Mouse (Mus musculus) monocyte, adult 2 months (primary cell): ENCODE results near the gene Ghr.

Source experiments
- DNase-seq, 2 experiments: peaks; one replicate each; pipeline ENCODE4 v3.0.0; 2022; ENCODE audit warnings: low spot score in 2 of 2, low read depth in 1 of 2

Ghr gene

DNA sequence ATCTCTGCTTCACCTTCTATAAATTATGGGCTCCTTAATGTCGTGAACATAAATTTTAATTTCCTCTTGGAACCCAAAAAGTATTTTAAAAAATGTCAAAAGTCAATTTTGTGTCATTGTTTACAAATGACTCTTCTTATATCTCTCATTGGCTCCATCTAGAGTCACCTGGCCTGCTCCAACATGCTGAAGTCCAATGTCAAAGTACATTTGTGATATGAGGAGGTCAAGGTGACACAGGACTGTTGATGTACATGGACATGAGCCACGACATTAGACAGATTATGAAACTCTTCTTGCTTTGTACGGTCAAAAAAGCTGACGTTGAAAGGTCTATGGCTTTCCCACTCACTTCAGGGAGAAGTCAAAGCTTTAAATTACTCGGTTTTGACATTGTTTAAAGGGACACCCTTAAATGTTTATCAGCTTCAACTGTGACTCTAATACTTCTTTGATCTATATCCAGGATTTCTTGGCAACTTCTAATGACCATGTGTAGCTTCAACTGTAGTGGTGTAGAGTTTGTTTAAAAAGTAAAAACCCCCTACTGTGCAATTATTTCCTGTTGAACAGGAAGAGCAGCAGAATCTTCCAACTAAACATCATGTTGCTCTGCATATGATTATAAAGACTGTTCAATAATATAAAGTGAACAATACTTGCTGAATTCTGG lies 131.1 kb downstream of the Ghr start:
- no peak for DNase-seq

DNA sequence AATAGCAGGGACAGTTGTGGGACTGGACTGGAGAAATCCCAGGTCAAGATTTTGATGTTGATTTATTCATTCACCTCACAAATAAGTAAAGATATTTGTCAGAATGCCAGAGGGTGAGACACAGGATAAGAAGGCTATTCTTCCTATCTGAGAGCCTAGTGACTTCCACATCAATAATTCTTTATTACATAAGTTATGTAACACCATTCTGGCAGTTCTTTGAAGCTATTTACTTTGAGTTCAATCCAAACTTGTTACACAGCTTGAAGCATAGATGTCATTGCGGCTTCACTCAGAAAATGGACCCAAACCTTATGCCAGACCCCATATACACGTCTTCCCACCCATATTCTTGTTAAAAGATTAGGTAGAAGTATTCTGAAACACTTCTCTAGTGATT lies 133.7 kb downstream of the Ghr start:
- DNase-seq: no peak

DNA sequence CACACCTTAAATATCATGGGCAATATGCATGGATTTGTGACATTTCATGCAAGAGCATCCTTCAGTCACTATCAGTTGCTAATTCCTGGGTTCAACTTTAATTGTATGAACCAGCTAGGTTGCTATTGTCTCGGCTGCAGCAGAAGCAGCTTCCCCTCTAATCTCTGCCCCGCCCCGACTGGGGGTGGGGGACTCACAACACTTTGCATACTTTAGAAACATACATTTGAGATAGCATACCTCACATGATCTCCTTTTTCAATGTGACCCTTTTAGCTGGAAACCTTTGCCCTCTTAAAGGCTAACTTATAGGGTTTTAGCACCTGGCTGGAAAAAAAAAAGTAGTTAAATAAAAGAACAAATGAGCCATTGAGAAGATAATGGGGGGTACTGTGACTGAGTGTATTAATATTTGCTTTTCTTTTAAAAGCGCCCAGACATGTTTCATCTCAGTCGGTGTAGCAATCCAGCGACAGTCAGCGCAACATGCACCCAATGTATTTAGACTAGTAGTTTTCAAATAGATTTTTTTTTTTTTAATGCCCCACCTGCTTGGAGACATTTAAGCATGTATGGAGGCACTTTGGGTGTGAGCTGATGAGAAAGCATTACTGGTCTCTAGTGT lies 137.9 kb downstream of the Ghr start:
- no peak for DNase-seq

DNA sequence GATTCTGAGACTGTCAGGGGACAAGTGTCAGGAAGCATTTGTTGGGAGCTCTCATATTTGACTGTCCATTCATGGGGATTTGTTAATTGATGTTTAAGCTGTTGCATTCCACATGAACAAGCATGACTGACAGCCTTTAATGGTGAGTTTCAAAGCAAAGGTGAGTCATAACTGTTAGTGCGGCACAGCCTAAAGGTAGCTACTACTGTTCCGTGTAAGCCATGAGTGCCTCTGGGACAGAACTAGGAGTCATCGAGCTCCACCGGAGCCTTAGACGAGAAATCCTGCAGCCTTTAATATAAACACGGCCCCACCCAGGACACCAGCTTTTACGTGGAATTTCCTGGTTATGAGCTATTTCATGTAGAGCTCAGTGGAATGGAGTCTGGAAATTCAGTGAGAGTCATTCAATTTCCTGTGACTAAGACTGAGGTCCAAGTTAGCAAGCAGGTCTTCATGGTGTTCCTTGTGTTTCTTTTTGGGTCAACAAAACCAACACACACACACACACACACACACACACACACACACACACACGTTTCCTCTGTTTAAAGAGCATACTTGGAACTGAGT lies 138.8 kb downstream of the Ghr start:
- no peak for DNase-seq

DNA sequence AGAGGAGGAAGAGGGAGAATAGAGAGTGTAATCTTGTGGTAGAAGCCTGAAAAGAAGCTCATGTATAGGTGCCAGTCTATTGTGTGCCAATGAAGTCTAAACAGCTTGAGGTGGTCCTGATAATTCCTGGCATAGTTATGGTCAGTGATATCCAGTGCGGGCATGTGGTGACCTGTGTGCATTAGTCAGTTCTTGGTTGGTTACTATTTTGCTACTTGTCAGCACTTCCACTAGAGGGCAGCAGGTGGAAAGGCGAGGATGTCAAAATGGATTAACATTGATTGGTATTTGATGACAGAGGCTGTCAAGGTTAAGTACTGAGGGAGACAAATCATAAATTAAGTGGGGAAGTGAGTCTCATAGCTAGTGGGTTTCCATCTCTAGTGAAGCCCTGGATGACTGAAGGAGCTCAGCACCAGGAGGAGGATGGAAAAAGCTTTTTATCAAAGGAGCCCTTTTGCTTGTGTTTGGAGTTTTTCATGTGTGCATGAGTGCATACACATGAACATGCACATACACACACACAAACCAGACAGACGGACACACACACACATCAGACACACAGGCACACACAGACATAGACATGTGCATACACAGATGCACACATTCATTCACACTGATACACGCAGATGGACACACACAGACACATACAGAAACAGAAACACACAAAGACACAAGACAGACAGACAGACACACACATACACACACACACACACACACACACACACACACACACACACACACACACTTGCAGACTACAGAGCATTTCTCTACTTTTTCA lies 141.6 kb downstream of the Ghr start:
- DNase-seq: no peak

DNA sequence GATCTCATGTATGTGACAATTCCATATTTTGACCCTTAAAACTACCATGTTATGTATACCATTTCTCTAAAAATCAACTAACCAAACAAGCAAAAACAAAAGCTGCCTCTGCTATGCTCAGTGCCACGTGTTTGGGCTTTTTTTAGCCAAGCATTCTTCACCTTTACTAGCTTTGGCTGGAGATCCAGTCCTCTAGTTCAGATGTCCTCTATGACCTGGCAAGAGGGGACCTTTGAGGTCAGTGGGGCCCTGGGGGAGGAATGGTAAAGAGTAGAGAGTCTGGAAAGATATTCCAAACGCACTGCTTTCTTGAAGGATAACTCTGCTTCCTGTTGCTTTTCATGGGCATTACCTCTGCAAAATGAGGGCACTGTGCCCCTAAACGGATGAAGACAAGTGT lies 145.9 kb downstream of the Ghr start:
- no peak for DNase-seq

DNA sequence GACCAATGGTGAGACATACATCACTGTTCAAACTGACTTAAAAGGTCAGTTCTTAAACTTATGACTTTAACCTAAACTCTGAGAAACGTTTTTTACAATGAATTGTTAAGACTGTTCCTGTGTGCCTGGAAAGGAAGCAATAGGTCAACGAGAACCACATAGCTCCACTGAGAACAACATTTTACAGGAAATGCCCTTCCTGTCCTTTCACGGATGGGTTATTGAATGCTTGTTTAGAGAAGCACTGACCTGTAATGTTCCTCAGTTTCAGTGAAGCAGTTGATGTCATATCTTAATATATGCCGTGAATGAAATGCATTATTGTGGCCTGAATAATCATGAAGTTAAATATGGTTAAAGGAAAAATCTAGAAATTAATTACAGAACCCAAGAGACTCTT lies 147.7 kb downstream of the Ghr start:
- no peak for DNase-seq

DNA sequence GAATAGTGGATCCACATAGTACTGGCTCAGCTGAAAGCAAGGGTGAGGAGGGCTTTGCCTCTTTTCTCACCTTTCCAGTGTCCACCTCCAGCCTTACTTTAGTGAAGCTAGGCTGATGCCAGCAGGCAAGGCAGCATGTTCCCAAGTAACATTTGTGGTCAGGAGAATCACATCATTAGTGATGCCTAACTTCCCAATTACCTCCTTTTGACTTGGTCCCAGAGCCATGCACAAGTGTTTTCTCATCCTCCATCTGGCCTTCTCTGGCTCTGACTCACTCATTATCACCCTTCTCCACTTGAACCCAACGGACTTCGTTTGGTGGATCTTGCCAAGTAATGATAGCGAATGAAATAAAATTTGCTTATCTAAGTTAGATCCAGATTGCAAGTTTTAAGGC lies 148.8 kb downstream of the Ghr start:
- no peak for DNase-seq

DNA sequence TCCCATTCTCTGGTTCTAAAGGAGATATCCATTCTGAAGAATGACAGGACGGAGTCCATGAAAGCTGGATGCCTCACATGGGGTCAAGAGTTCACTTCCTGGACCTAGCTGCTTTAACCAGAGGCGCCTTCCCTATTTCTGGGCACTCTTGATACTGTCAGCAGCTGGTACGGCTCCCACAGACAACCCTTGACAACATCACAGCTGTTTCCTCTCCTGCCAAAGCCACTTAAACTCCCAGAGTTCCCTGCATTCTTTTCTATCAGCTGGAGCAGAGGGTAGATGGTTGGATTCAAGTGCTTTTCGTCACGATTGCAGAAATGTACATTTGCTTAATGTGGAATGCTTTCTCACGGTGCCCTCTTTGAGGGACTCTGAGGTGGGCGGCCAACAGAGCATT lies 150.0 kb downstream of the Ghr start:
- DNase-seq: no peak

DNA sequence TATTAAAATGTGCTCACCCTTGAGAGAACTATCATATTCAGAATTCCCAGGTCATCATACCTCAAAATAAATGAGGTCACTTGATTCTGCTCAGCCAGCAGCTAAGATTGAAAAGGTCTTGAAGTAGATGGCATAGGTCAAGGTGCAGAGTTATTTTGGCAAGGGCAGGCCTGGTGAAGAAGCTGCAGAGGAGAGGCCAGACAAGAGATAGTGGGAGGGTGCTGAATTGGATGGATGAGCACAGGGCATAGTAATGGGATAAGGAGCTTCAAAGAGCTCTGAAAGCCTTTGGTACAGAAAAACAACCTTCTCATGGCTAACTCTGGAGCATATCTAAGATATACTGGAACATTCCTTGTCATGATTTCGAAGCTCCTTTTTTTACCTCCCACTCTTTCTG lies 150.5 kb downstream of the Ghr start:
- DNase-seq: no peak

DNA sequence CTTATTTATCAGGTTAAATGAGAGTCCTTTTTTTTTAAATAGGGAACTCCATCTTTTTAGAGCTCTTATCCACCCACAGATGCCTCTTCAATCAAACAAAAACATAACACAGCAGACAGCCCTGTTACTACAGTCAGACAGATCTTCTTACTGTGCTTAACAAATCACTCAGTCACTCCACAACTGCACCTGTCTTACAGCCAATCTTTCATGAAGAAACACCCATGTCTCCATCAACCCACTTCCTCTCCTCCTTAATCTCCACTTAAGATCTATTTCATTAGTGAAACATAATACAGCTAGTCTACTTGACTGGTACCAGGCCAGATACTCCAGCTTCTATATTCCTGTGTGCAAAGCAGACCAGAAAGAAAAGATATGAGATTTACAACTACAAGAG lies 153.9 kb downstream of the Ghr start:
- no peak for DNase-seq

DNA sequence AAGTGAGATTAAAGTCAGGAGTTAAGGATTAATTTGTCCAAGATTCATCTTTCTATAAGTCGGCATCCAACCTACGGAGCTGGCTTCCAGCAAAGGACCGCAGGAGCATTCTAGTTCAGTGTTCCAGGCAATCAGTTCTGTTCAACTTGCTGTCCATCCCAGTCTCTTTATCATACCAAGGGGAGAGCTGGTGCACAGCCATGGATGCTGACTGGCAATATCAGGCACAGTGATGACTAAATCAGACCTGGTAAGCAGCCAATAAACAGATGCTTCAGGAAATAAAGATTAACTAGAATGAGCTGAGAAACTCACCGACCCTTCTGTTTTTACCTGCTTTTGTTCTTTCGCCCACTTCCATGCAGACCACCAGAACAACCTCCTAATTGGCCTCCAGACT lies 154.3 kb downstream of the Ghr start:
- DNase-seq: no peak

DNA sequence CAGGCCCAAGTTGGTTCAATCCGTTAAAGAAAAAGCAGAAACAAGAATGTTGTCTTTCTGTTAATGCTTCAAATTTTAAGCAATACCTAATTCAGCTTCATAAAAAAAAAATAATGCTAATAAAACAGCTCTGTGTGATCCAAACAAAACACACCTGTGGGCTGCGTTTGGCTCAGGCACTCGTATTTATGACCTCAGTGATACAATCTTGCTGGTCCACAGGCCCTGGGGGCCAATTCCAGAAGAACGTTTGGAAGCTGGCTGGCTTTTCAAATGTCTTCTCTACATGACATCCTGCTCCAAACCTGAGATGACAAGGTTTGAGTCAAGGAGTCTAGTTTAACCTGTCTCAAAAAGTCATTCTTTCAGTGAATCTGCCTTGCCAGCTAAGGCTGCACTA lies 156.9 kb downstream of the Ghr start:
- DNase-seq: no peak

DNA sequence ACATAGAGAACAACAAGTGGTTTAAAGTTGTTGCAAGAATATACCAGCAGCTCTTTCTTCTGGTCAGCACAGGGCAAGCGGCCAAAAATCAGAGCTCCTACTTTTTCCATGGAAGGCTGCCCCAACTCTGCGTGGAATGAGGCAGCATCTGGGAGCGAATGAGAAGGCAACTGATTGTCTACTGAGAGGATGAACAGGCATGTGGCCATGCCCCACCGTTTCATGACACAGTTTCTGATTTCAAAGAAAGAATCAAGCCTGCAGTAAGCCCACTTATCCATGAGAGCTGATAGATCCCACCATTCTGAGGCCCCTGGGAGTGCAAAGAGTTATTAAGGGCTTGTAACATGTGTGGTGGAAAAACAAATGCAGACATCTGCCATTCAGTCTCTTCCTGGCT lies 160.1 kb downstream of the Ghr start:
- no peak for DNase-seq

DNA sequence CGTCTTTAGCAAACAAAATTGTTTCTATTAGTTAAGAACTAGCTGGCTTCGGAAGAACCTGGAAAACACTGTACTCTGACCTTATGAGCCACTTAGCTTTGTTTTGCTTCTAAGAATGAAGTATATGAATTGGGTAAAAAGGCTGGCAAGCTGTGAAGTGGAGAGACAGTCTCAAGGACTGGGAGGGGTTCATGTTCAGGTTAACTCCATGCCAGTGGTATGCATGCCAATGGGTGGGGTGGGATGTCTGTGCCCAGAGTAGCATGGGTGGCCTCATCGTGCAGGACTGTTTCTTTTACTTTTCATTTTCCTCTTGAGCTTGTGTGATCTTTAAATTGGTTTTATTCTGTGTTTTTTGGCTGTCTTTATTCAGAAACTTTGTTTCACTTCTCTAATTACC lies 165.6 kb downstream of the Ghr start:
- no peak for DNase-seq

DNA sequence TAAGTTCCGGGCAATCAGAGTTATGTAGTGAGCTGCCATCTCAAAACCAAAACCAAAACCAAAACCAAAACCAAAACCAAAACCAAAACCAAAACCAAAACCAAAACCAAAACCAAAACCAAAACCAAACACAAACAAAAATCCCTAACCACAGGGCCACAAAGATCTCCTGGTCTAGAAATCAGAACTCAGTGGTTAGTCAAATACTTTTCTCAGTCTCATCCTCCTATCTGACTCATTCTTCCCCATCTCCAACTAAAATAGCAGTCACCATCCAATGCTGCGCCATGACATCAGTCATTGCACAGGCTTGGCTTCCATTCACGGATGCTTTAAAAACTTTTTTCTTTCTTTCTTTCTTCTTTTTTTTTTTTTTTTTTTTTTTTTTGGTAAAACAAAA lies 170.2 kb downstream of the Ghr start:
- no peak for DNase-seq

DNA sequence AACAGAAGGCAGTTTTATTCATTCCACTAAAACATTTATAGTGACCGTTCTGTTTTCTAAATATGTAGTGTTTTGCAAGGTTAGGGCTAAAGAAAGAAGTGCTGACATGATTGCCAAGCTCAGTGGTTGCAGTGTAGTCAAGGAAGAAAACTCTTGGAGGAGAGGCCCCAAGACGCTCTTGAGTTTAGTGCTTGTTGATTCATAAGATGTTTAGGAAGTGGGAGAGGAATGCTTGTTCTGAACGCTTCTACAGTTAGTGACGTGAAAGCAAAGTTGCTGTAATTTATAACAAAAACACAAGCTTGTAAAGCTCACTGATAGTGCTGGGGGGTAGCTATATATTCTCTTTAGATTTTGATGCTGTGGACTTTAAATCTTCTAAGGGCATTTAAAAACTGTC lies 174.8 kb downstream of the Ghr start:
- DNase-seq: no peak

DNA sequence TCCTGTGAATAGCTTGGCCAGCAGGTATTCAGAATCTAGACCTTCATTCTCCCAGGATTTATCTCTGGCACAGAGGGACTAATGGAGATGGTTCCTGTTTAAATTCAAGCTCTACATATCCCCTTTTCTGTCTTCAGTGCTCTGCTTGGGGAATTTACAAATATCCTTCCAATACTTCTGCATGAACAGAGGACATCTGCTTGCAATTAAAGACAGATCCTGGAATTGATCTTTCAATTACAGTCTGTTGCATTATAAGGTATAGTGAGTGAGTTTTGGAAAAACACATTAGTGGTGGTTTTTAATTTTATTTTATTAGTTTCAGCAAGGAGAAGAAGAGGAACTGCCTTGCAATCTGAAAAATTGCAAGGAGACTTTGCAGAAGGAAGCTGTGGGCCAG lies 184.1 kb downstream of the Ghr start:
- no peak for DNase-seq

DNA sequence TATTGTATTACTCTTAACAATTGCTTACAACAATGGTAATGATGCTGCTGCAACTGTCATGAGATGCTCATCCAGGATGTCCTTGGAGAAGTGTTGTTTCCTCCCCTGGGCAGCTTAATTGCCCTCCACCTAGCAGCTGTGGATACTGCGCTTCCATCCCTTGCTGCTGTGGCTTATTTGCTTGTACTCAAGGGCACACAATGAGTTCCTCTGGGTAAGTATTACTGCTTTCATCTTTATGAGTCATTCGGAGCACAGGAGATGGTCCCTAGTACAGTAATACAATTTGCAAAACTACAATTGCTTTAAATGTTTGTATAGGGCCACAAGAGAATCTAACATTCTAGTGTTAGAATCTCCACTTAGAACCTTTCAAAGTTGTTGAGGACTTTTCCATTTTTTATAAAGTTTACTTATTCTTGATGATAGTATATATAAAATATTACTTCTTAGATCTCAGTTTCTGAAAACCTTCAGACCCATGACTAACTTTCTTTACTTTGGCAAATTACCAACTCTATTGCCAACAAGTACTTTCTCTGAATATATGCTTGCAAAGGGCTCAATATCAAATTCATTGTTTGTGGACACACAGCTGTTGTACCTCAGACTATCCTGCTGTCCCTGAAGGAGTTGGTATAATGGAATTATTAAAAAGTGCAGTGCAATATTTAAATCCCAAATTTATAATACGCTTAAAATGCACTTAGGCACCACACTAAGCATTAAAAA lies 185.8 kb downstream of the Ghr start:
- DNase-seq: no peak

DNA sequence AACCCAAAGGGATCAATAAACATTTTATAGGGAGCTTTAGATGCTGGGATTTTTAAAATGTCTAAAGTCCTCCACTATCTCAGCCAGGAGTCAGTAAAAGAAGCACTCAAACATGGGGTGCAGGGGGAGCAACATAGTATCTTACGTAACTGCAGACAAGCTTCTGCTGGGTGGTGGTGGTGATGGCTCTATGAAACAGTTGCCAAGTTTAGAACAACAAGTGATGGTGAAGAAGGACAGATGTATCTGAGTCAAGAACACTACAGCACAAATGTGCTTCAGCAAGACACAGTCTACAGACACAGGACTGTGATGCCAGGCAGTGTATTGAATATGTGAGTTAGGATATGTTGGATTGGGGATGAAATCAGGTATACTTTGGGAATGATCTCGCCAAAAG lies 187.1 kb downstream of the Ghr start:
- DNase-seq: no peak

DNA sequence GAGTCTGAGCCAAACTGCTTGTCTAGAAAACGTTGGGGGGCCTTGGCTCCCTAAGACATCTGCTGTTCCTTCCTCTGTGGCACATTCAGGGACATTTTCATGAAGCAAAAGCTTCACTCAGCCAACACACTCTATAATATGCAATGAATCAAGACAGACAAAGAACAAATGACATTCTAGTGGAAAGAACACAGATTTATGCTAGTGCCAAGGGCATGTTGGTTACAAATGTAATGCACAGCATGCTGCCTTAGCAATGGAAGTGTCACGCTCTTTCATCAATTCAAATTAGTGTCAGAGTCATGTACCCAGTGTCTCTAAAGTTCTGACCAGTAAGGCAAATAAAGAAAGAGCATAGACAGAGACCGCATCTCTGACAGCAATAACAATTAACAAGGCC lies 187.6 kb downstream of the Ghr start:
- DNase-seq: no peak

DNA sequence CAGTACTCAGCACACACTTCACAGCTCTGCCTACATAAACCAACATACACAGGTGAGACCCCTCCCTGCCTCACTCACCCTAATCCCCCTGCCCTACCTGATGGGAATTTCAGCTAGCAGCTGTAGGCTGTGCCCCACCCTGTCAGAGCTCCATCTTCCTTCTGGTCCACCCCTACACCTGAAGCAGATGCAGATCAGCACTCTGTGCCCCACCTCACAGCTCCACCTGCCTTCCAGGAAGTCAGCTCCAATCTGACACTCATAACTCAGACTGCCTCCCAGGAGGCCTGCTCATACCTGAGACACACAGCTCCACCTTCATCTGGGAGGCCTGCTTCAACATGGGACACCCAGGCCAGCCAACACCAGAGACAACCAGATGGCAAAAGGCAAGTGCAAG lies 192.6 kb downstream of the Ghr start:
- DNase-seq: no peak
